Mouse (Mus musculus): Measurements from ENCODE around the gene Gtf3c1. TPM values are rescaled to one million over a fixed set of nuclear protein-coding genes. Genes with fewer than 3 reads are reported as not detected.

Gene Gtf3c1
- polyA plus RNA-seq, 1 experiment from 2014 or later = 15.6 TPM

GRCm38 (mm10) chr7:125637220-125638140, 70.1 kb downstream of the Gtf3c1 start:
- DNase-seq (ENCODE audit: low spot score) (no peak), ATAC-seq (replicated peaks; ENCODE audit: low FRiP score, low read depth) (no peak)
- TF ChIP-seq CTCF (IDR thresholded peaks at IDR 0.05; ENCODE audit: low read depth) = no peak
- Histone ChIP-seq H3K36me3 (ENCODE audit: insufficient read depth, low read length) (peaks cover 24% of the 10 kb centered on the region), H3K27ac (no peak overlapping the region), H3K27me3 (ENCODE audit: insufficient read depth, low read length) (no peaks in the 10 kb centered on the region), H3K9me3 (replicated peaks; ENCODE audit: low read length) (no peaks in the 10 kb centered on the region), H3K4me1 (replicated peaks; ENCODE audit: insufficient read depth, low read length) (no peaks in the 10 kb centered on the region), H3K4me3 (replicated peaks; ENCODE audit: low read depth, low read length) (no peak overlapping the region), H3K4me2 (ENCODE audit: low read length) (no peak overlapping the region), H3K9ac (ENCODE audit: low read depth, low read length) (no peak overlapping the region)
- WGBS = 78% methylated on average over 8 of the region's 8 CpGs

DNA sequence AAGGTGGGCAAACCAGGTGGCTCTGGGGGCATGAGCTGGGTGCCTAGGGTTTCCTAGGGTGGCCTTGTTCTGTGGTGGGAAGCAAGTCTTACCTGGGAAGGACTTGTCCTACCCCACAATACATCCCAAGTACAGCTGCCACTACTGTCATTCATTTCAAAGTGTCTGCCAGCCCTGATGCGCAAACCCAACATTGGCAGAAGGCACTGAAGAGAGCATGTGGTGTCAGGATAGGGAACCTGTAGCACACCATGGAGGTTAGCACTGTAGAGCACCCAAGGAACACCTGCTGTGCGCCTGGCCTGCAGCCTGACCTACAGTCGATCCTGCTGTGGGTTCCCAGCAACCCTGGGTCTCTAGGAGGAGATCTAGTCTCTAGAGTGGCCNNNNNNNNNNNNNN, 76.6 kb downstream of the Gtf3c1 start:
- Histone ChIP-seq H3K4me3 (replicated peaks; ENCODE audit: low read depth, low read length) (no peak overlapping the region), H3K9ac (ENCODE audit: low read depth, low read length) (no peak overlapping the region), H3K27me3 (ENCODE audit: insufficient read depth, low read length) (no peaks in the 10 kb centered on the region), H3K36me3 (ENCODE audit: insufficient read depth, low read length) (no peaks in the 10 kb centered on the region), H3K4me2 (ENCODE audit: low read length) (no peak overlapping the region), H3K9me3 (replicated peaks; ENCODE audit: low read length) (no peaks in the 10 kb centered on the region), H3K27ac (no peak overlapping the region), H3K4me1 (replicated peaks; ENCODE audit: insufficient read depth, low read length) (peaks cover 5% of the 10 kb centered on the region; the same call in 1 of the 2 replicates)
- no peak for DNase-seq (ENCODE audit: low spot score)
- ATAC-seq (replicated peaks; ENCODE audit: low FRiP score, low read depth) = no peak
- TF ChIP-seq CTCF (IDR thresholded peaks at IDR 0.05; ENCODE audit: low read depth) = no peak
- WGBS = 90% methylated on average over 3 of the region's 3 CpGs

DNA sequence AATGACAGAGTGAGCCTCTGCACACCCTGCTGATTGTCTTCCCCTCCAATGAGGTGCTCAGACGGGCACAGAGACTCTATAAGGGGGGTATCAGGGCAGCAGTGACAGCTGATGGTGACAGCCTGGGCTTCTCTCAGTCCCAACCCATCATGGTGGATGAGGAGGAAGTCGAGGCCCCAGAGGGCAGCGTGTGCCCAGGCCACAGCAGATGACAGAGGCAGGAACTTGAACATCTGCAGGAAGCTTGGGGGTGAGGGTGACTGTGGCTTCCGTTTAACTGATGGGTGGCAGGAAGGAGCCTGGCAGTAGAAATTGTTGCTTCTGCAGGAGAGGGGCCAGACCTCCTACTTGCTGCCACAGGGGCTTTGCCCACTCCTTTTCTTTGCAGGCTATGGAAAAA, 77.3 kb downstream of the Gtf3c1 start:
- peak; percentile 12 for DNase-seq (ENCODE audit: low spot score)
- no peak overlapping the region for H3K4me2 ChIP-seq (ENCODE audit: low read length)
- no peak overlapping the region for H3K9ac ChIP-seq (ENCODE audit: low read depth, low read length)

DNA sequence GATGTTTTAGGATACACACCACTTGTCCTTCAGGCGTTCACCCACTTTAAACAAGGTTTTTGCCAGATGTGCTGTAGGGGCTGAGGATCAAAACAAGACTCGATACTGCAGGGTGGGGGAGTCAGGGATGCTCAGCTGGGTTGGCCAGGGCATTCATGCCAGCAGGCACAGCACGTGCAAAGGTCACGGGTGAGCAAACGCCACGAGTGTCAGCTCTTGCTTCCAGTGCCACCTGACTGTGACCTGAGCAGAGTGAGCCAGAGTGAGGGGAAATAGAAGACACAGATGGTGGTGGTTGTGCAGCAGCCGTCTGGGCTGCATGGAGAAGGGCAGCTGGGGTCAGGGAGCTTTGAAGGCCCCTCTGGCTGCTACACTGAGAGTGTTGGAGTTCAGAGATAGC, 81.8 kb downstream of the Gtf3c1 start:
- H3K27ac ChIP-seq = no peak overlapping the region
- H3K4me3 ChIP-seq (replicated peaks; ENCODE audit: low read depth, low read length) = no peak overlapping the region
- 27% methylated on average over 7 of the region's 7 CpGs for WGBS
- no peaks in the 10 kb centered on the region for H3K27me3 ChIP-seq (ENCODE audit: insufficient read depth, low read length)
- H3K9me3 ChIP-seq (replicated peaks; ENCODE audit: low read length) = no peaks in the 10 kb centered on the region
- H3K4me2 ChIP-seq (ENCODE audit: low read length) = no peak overlapping the region
- no peaks in the 10 kb centered on the region for H3K36me3 ChIP-seq (ENCODE audit: insufficient read depth, low read length)
- H3K9ac ChIP-seq (ENCODE audit: low read depth, low read length) = no peak overlapping the region
- no peak for TF ChIP-seq CTCF (IDR thresholded peaks at IDR 0.05; ENCODE audit: low read depth)
- H3K4me1 ChIP-seq (replicated peaks; ENCODE audit: insufficient read depth, low read length) = no peaks in the 10 kb centered on the region
- ATAC-seq (replicated peaks; ENCODE audit: low FRiP score, low read depth) = no peak
- peak; percentile 30 for DNase-seq (ENCODE audit: low spot score)

More for the DNA sequence above, 77.3 kb downstream of the Gtf3c1 start:
- ATAC-seq (replicated peaks; ENCODE audit: low FRiP score, low read depth) = no peak
- H3K4me1 ChIP-seq (replicated peaks; ENCODE audit: insufficient read depth, low read length) = peaks cover 5% of the 10 kb centered on the region; the same call in 1 of the 2 replicates
- no peak for TF ChIP-seq CTCF (IDR thresholded peaks at IDR 0.05; ENCODE audit: low read depth)
- H3K9me3 ChIP-seq (replicated peaks; ENCODE audit: low read length) = no peaks in the 10 kb centered on the region
- H3K4me3 ChIP-seq (replicated peaks; ENCODE audit: low read depth, low read length) = no peak overlapping the region
- WGBS = 48% methylated on average over 4 of the region's 4 CpGs
- H3K36me3 ChIP-seq (ENCODE audit: insufficient read depth, low read length) = no peaks in the 10 kb centered on the region
- H3K27me3 ChIP-seq (ENCODE audit: insufficient read depth, low read length) = no peaks in the 10 kb centered on the region
- H3K27ac ChIP-seq = no peak overlapping the region

DNA sequence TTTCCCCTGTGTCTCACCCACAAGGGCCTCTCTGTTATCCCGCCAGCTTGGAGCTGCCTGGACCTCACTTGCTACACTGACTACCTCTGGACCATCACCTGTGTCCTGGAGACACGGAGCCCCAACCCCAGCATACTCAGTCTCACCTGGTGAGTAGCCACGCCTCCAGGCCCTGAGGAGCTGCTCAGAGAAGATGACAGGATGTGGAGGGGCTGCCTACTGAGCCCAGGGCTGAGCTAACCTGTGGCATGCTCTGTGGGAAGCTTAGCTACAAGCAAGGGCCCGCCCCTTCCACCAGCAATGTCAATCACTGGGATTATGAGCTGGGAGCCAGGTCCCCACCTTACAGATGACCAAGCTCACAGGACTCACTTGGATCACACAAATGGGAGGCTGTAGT, 82.4 kb downstream of the Gtf3c1 start:
- ATAC-seq (replicated peaks; ENCODE audit: low FRiP score, low read depth) = no peak
- Histone ChIP-seq H3K27me3 (ENCODE audit: insufficient read depth, low read length) (no peaks in the 10 kb centered on the region), H3K9me3 (replicated peaks; ENCODE audit: low read length) (no peaks in the 10 kb centered on the region), H3K9ac (ENCODE audit: low read depth, low read length) (no peak overlapping the region), H3K4me3 (replicated peaks; ENCODE audit: low read depth, low read length) (no peak overlapping the region), H3K4me1 (replicated peaks; ENCODE audit: insufficient read depth, low read length) (no peaks in the 10 kb centered on the region), H3K36me3 (ENCODE audit: insufficient read depth, low read length) (no peaks in the 10 kb centered on the region), H3K27ac (no peak overlapping the region), H3K4me2 (ENCODE audit: low read length) (no peak overlapping the region)
- no peak for TF ChIP-seq CTCF (IDR thresholded peaks at IDR 0.05; ENCODE audit: low read depth)
- 73% methylated on average over 4 of the region's 4 CpGs for WGBS
- no peak for DNase-seq (ENCODE audit: low spot score)

DNA sequence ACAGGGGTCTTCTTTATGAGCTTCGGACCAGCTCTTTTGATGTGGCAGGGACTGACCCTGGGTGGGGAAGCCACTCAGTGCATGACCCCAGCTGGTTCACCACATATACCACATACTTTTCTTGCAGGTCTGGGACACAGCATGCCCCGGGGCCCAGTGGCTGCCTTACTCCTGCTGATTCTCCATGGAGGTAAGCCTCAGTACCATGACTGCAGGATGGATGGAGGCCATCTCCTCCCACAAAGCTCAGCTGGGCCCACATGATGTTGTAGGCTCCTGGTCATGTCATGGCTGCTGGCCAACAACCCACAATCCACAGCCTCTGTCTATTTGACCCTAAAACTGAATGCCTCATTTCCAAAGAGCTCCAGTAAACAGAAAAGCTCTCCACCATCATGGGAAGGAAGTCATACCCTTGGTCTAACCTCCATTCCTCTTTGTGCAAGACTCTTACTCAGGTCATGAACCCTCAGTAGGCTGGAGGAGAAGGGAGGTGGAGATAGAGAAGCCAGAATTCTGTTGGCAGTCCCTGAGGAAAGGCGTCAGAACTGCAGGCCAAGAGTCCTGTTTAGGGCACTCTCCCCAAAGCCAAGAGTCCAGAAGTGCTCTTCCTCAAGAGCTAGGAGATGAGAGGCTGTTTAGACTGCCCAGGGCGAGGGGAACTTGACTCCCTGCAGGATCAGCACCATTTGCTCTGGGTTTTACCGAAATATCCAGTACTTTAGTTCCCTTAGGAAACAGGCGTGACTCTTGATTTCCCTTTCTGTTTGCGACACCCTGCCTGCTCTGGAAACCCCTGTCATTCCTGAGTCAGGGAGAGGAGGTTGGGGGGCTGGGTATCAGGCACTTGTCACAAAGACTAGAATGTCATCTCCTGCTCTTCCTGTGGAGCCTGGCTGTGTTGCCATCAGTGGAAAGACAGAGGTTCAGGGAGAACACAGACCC, 84.6 kb downstream of the Gtf3c1 start:
- Histone ChIP-seq H3K27me3 (ENCODE audit: insufficient read depth, low read length) (no peaks in the 10 kb centered on the region), H3K36me3 (ENCODE audit: insufficient read depth, low read length) (no peaks in the 10 kb centered on the region), H3K9me3 (replicated peaks; ENCODE audit: low read length) (no peaks in the 10 kb centered on the region), H3K27ac (no peak overlapping the region), H3K9ac (ENCODE audit: low read depth, low read length) (no peak overlapping the region), H3K4me2 (ENCODE audit: low read length) (no peak overlapping the region), H3K4me3 (replicated peaks; ENCODE audit: low read depth, low read length) (no peak overlapping the region), H3K4me1 (replicated peaks; ENCODE audit: insufficient read depth, low read length) (no peaks in the 10 kb centered on the region)
- DNase-seq (ENCODE audit: low spot score) = no peak
- no peak for TF ChIP-seq CTCF (IDR thresholded peaks at IDR 0.05; ENCODE audit: low read depth)
- no peak for ATAC-seq (replicated peaks; ENCODE audit: low FRiP score, low read depth)
- 67% methylated on average over 7 of the region's 7 CpGs for WGBS

Data from kidney, postnatal 0 days (tissue).